Mouse (Mus musculus) monocyte, adult 2 months (primary cell): ENCODE measurements around the gene Olfr221.

Experiments
- DNase-seq, 2 experiments: peaks; one replicate each; pipeline ENCODE4 v3.0.0; 2022; ENCODE audit warnings: low spot score in 2 of 2, low read depth in 1 of 2

Gene Olfr221

DNA sequence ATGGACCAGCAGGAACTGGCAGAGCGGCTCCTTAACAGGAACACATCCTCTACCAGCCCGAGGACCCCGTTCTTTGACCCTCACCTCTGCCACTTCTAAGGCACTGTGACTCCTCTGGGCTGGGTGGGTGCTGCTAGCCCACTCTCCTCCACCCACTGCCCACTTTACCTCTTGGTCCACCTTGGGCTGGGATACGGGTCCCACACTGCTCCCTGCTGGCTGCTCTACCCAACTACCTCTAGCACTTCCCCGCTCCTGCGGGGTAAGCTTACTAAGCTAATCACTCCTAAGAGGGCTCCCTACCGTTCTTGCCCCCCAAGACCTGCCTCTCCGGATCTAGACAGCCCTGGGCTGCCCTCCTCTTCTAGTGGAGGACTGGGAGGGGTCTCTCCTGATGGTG, 36.0 kb downstream of the Olfr221 start:
- DNase-seq, result no peak

DNA sequence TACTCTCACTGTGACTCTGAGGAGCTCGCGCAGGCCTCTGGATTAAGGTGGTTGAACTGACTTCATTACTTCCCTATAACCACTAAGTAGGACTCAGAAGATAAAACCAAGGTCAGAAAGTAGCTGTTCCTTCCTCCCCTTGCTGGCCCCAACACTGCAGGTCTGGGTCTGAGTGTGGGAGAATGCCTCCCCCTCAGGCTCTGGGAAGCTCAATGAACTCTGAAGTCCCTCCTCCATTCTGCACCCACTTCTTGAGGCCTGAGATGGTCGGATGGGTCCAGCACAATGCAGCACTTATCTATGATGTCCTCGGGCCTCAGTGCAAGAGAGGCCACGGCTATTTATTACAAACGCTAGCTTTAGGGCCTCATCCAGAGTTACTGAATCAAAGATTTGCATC, 36.6 kb downstream of the Olfr221 start:
- DNase-seq, result no peak

DNA sequence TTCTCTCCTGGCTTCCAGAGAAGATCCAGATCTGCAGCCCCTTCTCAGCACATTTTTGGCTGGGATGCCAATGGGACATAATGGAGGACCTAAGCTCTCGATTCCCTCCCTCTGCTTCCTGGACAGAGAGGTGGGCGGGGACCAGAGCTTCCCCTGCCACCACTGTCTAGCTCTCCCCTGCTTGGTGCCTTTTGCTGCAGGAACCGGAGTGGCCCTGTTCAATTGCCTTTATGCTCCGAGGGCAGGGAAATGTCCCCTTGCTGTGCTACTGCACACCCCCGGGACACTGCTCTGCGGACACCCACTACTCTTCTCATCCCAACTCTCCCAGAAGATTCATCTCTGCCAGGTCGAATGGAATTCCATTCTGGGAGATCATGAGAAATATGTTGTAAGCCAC, 37.1 kb downstream of the Olfr221 start:
- no peak for DNase-seq

DNA sequence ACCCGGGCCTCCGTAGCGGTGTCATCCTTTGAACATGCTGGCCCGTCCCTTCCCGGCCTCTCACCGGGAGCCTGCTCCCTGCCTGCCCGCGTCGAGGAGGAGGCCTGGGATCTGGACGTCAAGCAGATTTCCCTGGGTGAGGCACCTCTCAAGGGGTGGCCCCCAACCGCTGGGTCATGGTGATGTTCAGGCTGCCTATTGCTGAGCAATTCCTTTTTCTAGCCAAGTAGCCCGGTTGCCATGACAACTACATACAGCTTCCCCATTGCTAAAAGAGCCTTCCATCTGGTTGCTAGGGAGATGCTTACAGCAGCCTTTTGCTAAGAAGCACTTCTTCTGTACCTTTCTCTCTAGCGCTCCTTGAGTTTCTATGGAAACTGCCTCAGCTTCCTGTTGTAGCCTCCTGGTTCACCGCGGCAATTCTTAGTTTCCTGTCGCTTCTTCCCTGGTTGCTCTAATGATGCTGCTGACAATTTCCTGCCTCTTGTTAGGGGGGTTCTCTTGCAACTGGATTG, 38.2 kb downstream of the Olfr221 start:
- no peak for DNase-seq

DNA sequence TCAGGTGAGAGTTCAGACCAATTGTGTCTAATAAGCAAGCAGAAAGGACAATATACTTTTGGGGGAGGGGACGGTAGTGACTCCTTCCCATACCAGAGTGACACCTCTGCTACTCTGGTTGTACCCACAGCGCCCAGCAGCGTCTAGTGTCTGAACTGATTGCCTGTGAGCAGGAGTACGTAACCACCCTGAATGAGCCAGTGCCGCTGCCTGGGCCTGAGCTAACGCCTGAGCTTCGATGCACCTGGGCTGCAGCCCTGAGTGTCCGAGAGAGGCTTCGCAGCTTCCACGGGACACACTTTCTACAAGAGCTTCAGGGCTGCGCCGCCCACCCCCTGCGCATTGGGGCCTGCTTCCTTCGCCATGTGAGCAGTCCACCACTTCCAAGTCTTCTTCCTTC, 44.8 kb downstream of the Olfr221 start:
- no peak for DNase-seq

DNA sequence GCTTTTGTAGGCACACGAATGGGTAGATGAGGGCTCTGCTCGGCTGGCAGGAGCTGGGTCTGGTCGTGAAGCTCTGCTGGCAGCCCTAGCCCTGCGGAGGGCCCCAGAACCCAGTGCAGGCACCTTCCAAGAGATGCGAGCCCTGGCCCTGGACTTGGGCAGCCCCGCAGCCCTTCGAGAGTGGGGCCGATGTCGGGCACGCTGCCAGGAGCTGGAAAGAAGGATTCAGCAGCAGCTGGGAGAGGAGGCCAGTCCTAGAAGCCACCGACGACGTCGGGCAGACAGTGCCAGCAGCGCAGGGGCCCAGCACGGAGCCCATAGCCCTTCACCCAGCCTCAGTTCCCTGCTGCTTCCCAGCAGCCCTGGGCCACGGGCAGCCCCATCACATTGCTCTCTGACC, 45.4 kb downstream of the Olfr221 start:
- no peak for DNase-seq

DNA sequence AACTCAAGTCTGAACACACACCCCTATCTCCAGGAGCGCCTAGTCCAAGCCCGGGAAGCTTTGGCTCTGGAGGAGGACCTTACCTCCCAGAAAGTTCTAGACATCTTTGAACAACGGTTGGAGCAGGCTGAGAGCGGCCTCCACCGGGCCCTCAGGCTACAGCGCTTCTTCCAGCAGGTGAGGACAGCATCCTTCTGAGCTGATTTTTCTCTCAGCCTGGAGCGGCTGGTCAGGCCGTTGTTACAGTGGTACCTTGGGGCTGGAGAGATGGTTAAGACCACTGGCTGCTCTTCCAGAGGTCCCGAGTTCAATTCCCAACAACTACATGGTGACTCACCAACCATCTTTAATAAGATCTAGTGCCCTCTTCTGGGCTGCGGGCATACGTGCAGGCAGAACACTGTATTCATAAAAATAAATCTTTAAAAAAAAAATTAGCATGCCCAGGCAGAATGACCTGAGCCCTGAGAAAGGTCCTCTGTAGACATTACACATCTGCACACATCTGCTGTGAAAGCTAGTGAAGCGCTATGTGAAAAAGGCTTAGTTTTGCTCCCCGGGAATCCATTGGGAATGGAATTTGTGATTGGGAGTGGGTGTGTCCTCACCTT, 45.9 kb downstream of the Olfr221 start:
- no peak for DNase-seq

DNA sequence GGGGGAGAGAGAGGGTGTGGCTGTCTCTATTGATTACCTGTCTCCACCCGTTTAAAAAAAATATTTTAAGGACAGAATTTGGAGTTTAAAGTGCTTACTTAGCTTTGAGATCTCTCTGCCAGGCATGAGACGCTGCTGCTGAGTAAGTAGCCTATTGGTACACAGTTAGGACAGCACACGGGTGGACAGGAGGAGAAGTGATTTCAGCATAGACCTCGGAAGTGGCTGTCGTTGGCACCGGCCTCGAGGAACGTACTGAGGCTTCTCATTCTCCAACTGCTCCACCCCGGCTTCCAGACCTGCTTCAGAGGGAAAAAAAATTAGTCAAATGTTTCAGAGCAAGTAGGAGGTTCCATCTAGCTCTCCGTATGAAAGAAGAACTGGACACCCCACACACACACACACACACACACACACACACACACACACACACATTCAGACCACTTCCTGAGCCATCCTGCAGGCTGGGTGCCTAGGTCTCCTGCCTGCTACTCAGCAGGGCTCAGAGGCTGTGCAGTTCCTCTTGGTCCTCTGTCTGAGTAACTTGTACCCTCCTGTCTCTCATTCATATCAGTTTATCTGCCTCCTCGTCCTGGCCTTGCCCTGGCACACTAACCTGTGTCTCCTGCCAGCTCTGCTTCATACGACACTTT, 46.9 kb downstream of the Olfr221 start:
- DNase-seq, result no peak

DNA sequence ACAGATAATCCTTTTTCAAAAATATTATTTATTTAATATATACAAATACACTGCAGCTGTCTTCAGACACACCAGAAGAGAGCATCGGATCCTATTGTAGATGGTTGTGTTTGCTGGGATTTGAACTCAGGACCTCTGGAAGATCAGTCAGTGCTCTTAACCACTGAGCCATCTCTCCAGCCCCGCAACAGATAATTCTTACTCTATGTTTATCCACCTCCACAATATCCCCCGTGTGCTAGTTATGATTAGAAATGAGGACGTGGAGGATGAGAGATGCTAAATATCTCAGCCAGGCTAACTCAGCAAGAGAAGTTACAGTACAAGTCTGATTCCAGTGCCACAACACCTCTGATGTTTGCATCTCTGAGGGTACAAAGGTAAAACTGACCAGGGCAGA, 47.8 kb downstream of the Olfr221 start:
- DNase-seq, result no peak

DNA sequence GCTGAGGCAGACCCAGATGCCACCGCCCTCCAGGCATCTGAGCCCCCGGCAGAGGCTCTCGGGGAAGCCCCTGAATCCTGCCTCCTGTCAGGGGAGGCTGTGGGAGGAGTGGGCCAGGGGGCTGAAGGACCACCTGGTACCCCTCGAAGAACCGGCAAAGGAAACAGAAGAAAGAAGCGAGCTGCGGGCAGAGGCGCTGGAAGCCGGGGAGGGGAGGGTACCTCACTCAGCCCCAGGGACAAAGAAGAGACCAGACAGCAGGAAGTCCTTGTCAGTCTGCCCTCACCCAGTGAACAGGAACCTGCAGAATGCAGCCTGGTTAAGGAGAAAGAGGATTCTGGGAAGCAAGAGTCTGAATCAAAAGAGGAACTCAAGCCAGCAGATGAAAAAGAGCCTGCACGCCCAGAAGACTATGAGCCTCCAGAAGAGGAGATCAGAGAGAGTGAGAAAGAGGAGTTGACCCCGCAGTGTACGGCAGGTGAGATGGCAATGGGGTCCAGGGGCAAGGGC, 52.7 kb downstream of the Olfr221 start:
- DNase-seq, result no peak

DNA sequence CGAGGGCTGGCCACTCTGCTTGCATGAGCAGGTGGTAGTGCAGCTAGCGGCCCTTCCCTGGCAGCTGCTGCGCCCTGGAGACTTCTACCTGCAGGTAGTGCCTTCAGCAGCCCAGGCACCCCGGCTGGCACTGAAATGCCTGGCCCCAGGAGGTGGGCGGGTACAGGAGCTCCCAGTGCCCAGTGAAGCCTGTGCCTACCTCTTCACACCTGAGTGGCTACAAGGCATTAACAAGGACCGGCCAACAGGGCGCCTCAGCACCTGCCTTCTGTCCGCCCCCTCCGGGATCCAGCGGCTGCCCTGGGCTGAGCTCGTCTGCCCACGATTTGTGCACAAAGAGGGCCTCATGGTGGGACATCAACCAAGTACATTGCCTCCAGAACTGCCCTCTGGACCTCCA, 53.5 kb downstream of the Olfr221 start:
- no peak for DNase-seq

DNA sequence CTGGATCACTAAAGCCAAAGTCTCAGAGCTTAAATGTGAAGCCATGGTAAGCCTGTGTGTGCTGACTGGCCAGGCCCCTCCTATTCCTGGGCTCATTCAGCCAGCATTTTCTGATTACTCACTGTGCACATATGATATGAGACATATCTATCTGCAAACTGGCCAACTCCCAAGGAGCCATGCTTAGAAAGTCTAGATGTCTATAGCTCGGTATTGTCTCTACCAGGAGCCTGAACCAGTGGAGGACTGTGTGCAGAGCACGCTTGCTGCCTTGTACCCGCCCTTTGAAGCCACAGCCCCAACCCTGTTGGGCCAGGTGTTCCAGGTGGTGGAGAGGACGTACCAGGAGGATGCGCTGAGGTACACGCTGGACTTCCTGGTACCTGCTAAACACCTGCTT, 55.1 kb downstream of the Olfr221 start:
- DNase-seq, result no peak

DNA sequence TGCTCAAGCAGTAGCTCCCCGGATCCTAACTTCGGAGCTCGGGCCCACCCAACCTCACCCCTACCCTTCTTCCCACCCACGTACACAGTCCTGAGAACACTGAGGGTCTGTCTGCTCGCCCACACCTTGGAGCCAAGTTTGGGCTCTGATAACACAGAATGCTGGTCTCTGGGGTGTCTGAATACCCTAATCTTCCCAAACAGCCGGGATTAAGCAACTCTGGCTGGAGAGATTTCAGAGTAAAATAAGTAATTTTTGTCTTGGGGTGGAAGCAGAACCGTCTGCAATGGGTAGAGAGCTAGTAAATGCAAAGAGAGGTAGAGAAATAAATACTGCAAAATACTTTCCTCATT, 56.1 kb downstream of the Olfr221 start:
- no peak for DNase-seq

DNA sequence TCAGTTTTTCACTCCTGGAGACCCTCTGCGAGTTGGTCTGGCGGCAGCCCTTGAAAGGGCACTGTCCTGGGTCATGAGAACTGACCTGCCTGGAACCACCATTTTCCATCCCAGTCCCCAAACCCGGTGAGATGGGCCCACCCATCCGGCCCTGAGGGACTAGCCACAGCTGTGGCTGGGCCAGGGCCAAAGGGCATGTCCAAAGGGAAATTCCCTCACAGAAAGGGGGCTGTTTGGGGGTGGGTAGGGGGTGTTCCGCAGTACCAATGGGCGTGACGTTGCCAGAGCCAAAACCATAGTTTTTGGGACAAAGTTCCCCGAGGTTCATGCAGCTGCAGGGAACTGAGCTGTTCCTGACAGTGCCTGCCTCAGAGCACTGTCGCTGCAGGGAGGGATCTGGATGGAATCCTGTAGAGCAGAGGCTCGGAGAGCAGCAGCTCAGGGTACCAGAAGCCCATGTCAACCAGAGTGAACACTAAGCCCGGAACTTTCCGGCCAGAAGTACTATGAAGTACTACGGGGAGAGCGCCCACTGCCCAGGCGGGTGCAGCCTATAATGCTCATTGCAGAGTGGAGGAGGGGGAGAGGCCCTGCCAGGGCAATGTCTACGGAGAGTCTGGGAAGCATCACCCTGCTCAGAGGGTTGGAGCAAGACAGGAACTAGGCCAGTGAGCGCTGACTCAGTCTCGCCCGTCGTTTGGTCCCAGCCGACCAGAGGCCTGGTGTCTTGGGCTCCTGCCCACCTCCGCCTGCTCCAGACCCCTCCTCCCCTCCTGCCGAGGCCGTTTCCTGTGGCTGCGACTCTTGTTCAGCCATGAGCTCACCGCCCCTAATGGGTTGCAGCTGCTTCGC, 56.7 kb downstream of the Olfr221 start:
- no peak for DNase-seq

DNA sequence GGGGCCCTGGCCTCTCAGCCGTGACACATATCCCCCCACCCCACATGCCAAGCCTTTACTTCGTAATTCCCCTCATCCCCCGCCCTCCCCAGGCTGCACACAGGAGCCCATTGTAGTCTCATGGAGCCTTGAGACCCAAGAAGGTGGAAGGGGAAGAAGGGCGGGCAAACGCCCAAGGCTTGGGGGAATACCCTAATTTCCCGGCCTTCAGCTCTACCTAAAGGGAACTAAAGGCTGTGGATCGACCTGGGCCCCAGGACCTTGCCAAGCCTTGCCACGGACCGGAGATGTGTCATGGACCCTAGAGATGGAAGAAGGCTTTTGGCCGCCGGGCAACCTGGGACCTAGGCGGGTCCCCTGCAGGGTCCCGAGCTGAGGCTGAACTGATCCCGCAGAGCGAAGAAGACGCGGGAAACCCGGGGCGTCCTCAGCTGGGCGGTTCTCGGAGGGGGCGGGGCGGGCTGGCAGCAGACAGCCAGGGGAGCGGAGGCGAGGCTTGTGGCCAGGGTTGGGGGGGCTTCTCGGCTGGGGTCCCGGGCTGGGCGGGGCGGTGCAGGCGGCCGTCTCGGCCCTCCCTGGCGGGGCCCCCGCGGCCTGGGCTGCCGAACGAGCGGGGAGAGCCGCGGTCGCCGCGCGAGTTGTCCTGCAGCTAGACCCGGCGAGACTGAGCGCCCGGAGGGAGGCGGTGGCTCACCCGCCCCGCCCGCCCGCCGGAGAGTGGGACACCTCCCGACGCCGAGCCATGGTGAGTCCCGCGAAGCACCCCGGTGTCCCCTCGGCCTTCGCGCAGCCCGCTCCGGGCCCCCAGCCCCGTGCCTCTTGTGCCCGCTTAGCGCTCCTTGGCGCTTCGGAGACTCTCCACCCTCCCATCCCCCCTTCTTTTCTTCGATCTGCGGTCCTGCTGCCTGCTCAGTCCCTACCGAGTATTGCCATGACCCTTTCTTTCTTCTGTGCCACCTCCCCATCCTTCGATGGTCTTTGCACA, 57.7 kb downstream of the Olfr221 start, which contains the start of gene Arhgef40:
Gene Arhgef40, plus strand, starts transcription at position 473 of the 985 bp plus-strand sequence.
- DNase-seq, result no peak
